Mouse (Mus musculus) spleen, adult 2 months (tissue): ENCODE results near the gene Gm49486.

Experiments
- CTCF ChIP-seq: fragments of 200-500 bp; IDR thresholded peaks from 2 replicates; pipeline ENCODE4 v1.5.1; 2011; ENCODE audit warnings: mild to moderate bottlenecking, inconsistent platforms; ENCODE audit not compliant: insufficient read depth, insufficient read length, insufficient replicate concordance; ENCODE audit errors: extremely low read depth
- POLR2A ChIP-seq: fragments of 200-500 bp; IDR thresholded peaks from 2 replicates; pipeline ENCODE4 v1.6.1; 2011; ENCODE audit warnings: low read depth, low read length, inconsistent platforms

GRCm38 (mm10) chr15:79265384-79265783 is 36.2 kb downstream of the Gm49486 start:
- TF ChIP-seq CTCF: no peak
- TF ChIP-seq POLR2A: no peak
